Mouse (Mus musculus) kidney, adult 2 months (tissue): Measurements from ENCODE around the gene Luc7l3. TPM values are rescaled to one million over a fixed set of nuclear protein-coding genes. Genes with fewer than 3 reads are reported as not detected.
"Not testable (repeated sequence)": the region's sequence is repeated elsewhere in the genome, so short reads cannot be mapped to it uniquely, and the experiment has no call there.

Source experiments
- DNase-seq: peaks from one replicate; pipeline ENCODE4 v3.0.0; 2021
- H3K27ac ChIP-seq: fragments of 200-500 bp; 2 replicates; pipeline ENCODE4 v1.5.1; 2012; ENCODE audit warnings: low read depth, low read length, control low read depth, inconsistent platforms; ENCODE audit not compliant: insufficient read depth
- H3K27me3 ChIP-seq: fragments of 200-500 bp; replicated peaks from 2 replicates; pipeline ENCODE4 v1.6.1; 2012; ENCODE audit warnings: mild to moderate bottlenecking, moderate library complexity, low read length, inconsistent platforms; ENCODE audit not compliant: control insufficient read depth, insufficient read depth
- H3K36me3 ChIP-seq: fragments of 200-500 bp; 2 replicates; pipeline ENCODE4 v1.6.1; 2012; ENCODE audit warnings: mild to moderate bottlenecking, moderate library complexity, low read length, inconsistent platforms; ENCODE audit not compliant: control insufficient read depth, insufficient read depth
- H3K4me1 ChIP-seq: fragments of 200-500 bp; 2 replicates; pipeline ENCODE4 v1.6.1; 2011; ENCODE audit warnings: low read length; ENCODE audit not compliant: control insufficient read depth, insufficient read depth
- H3K4me3 ChIP-seq: fragments of 200-500 bp; 2 replicates; pipeline ENCODE4 v1.5.1; 2011; ENCODE audit warnings: mild to moderate bottlenecking, low read depth, low read length, control low read depth; ENCODE audit not compliant: insufficient read depth
- CTCF ChIP-seq: fragments of 200-500 bp; conservative IDR thresholded peaks from 2 replicates; pipeline ENCODE4 v1.5.1; 2011; ENCODE audit warnings: low read depth, mild to moderate bottlenecking, control low read depth, low read length, moderate library complexity, mixed read lengths; ENCODE audit not compliant: insufficient read depth, insufficient read length
- POLR2A ChIP-seq: fragments of 200-500 bp; IDR thresholded peaks from one replicate; pipeline ENCODE4 v1.6.1; 2011; ENCODE audit warnings: low read depth, low read length, control low read depth
- WGBS: fragments of 180-500 bp; shearing (Covaris S2); methylation state at CpG from one replicate; pipeline ENCODE4 v1.1.7; 2018; 5-methylcytosine and 5-hydroxymethylcytosine counted together
- polyA plus RNA-seq: library from polyadenylated mRNA; depleted of rRNA; stranded (reverse); fragments of >200 nt; gene quantifications from 2 replicates; pipeline ENCODE4 v1.2.3, GENCODE M21; 2012

Luc7l3 gene
- polyA plus RNA-seq, 1 experiment: 8.5 TPM

DNA sequence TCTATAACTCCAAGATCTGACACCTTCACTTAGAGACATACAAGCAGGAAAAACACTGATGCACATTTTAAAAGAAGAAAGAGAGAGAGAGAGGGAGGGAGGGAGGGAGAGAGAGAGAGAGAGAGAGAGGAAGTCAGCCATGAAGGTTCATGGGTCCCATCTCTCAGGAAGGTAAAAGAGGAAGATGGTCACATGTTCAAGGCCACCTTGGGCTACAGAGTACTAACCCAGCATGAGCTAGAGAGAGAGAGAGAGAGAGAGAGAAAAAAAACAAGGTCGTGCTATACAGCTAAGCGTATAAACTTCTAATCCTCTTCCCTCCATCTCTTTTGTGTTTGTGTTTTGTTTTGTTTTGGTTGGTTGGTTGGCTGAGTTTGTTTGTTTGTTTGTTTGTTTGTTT lies 50.8 kb downstream of the Luc7l3 start:
- no peak for DNase-seq

DNA sequence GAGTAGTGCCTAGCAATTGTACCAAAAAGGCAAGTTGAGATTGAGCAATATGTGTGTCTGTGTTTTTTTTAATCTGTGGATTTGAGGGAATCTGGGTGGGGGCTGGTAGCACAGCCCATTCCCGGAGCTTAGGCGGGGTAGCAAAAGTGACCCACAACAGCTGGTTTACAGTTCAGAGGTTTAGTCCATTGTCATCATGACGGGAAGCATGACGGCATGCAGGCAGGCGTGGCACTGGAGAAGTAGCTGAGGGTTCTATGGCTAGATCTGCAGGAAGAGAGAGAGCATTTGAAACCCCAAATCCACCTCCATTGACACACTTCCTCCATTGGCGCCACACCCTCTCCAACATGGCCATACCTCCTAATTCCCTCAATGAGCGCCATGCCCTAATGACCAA lies 51.9 kb downstream of the Luc7l3 start:
- Histone ChIP-seq H3K36me3 (no peaks in the 10 kb centered on the region), H3K27me3 (no peaks in the 10 kb centered on the region), H3K27ac (no peak overlapping the region), H3K4me3 (no peak overlapping the region), H3K4me1 (no peaks in the 10 kb centered on the region)
- no peak for DNase-seq
- TF ChIP-seq POLR2A (no peak), CTCF (no peak)
- WGBS: 92% methylated on average over 7 of the region's 7 CpGs

More for the DNA sequence above, 50.8 kb downstream of the Luc7l3 start:
- Histone ChIP-seq H3K27me3 (no peaks in the 10 kb centered on the region), H3K4me1 (no peaks in the 10 kb centered on the region), H3K4me3 (no peak overlapping the region), H3K36me3 (no peaks in the 10 kb centered on the region), H3K27ac (no peak overlapping the region)
- TF ChIP-seq POLR2A (no peak), CTCF (no peak)
- WGBS: 98% methylated on average over 2 of the region's 2 CpGs

DNA sequence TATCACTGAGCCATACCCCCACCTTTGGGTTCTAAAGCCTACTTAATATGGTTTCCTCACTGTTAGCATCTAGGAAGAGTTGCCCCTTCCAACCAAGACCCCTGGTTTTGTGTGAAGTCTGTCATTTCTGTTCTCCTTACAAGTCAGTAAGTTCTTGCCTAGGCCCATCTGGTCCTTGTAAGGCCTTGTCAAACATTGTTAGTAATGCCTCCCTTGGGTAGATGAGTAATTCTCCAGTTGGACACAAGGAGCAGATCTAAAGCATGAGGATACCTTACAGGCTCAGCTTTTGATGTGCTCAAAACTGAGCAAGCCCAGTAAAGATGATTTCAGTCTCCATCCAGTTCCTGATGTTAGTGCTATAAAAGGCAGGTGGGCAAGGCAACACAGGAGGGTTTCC lies 53.0 kb downstream of the Luc7l3 start:
- H3K4me3 ChIP-seq: no peak overlapping the region
- TF ChIP-seq POLR2A (no peak), CTCF (no peak)
- no peaks in the 10 kb centered on the region for H3K36me3 ChIP-seq
- H3K27me3 ChIP-seq: no peaks in the 10 kb centered on the region
- no peak overlapping the region for H3K27ac ChIP-seq
- no peaks in the 10 kb centered on the region for H3K4me1 ChIP-seq
- no peak for DNase-seq

DNA sequence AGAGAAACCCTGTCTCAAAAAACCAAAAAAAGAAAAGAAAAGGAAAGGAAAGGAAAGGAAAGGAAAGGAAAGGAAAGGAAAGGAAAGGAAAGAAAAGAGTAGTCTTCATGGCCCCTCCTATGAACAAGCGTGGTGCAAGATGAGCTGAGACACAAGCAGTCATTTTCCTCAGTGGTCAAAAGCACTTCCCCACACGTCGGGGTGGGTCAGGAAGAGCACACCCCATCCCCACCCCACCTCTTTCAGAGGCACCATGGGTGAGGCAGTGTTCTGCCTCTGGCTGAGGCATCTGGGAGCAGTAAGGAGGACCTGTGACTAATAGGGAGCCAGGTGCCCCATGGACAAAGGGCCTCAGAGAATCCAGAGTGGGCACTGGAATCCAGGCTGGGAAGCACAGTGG lies 55.6 kb downstream of the Luc7l3 start:
- 86% methylated on average over 3 of the region's 3 CpGs for WGBS
- not testable (repeated sequence) for H3K4me1 ChIP-seq, H3K27me3 ChIP-seq, H3K4me3 ChIP-seq, H3K27ac ChIP-seq, H3K36me3 ChIP-seq, DNase-seq

DNA sequence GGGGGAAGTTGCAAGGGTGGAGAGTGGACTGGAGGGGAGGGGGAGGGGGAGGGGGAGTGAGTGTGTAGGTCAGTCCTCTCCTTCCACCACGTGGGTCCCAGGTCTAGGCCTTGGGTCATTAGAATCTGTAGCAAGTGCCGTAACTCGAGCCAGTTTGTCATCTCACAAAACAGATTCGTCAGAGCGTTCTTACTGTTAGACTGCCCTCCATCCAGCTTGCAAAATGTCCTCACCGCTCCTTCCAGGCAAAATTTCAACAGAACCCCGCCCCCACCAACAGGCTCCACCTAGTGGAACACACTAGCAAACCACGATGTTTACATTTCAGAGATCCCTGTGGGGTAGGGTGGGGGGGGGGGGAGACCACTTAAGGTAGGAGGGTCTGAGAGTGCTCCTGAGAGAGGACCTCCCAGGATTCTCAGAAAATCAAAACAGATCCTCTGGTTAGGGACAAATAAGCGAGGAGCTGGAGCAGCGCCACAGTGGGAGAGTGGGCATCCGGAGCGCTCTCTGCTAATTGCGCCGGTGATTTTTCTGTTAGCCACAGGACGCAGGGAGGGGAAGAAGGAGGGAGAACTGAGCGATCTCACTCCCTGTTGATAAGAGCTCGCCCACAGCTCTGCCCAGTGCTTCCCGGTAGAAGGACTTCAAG lies 56.5 kb downstream of the Luc7l3 start:
- Histone ChIP-seq H3K4me1 (no peaks in the 10 kb centered on the region), H3K27me3 (no peaks in the 10 kb centered on the region), H3K36me3 (no peaks in the 10 kb centered on the region), H3K27ac (no peak overlapping the region), H3K4me3 (peak overlapping the region; percentile 32)
- WGBS: 2% methylated on average over 18 of the region's 18 CpGs
- TF ChIP-seq CTCF (peak; percentile 41), POLR2A (no peak)
- DNase-seq: peak; percentile 57

DNA sequence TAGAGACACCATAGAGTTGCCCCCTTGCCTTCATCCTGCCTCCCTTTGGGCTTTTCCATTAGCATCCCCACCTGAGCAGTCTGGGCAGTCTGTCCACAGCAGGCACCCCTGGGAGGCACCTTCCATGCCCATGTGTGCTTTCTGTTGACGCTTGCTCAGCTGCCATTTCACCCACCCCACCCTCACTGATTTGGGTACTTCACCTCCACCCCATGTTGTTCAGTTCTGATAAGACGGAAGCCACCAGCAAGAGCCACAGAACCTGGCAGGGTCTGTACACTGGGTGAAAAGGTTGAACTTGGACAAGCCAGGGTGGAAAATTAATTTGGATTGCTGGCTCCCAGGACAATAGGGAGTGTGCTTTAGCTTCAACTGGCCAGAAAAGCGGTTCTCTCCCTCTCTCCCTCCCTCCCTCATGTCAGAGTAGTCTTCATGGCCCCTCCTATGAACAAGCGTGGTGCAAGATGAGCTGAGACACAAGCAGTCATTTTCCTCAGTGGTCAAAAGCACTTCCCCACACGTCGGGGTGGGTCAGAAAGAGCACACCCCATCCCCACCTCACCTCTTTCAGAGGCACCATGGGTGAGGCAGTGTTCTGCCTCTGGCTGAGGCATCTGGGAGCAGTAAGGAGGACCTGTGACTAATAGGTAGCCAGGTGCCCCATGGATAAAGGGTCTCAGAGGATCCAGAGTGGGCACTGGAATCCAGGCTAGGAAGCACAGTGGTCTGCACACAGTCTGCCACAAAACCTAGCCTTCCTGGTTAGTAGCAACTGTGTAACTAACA lies 60.0 kb downstream of the Luc7l3 start:
- DNase-seq: no peak
- Histone ChIP-seq H3K4me1 (no peaks in the 10 kb centered on the region), H3K36me3 (no peaks in the 10 kb centered on the region), H3K4me3 (no peak overlapping the region), H3K27ac (no peak overlapping the region), H3K27me3 (no peaks in the 10 kb centered on the region)
- WGBS: 83% methylated on average over 6 of the region's 6 CpGs
- TF ChIP-seq POLR2A (no peak), CTCF (no peak)

DNA sequence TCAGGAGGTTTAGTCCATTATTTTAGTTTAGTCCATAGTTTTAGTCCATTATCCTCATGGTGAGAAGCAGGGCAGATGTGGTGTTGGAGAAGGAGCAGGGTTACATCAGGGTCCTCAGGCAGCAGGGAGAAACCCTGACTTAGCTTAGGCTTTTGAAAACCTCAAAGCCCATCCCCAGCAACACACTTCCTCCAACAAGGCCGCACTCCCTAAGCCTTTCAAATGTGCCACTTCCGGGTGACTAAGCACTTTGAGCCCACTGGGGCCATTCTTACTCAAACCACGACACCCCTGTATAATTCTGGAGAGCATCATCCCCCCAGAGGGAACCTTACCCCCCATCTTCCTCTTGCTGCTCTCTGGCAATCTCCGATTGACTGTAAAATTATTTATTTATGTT lies 62.0 kb downstream of the Luc7l3 start:
- 81% methylated on average over 4 of the region's 4 CpGs for whole genome bisulfite sequencing
- no peaks in the 10 kb centered on the region for H3K27me3 ChIP-seq

More for the DNA sequence above, 62.0 kb downstream of the Luc7l3 start:
- no peaks in the 10 kb centered on the region for H3K36me3 ChIP-seq
- H3K27ac ChIP-seq: no peak overlapping the region
- no peak overlapping the region for H3K4me3 ChIP-seq
- DNase-seq: no peak
- no peaks in the 10 kb centered on the region for H3K4me1 ChIP-seq
- no peak for TF ChIP-seq CTCF
- TF ChIP-seq POLR2A: no peak
